Mouse (Mus musculus) left cerebral cortex, postnatal 36 days (tissue): ENCODE data around the gene Oser1. TPM values are rescaled to one million over a fixed set of nuclear protein-coding genes. Genes with fewer than 3 reads are reported as not detected.

Experiments
- DNase-seq, 2 experiments: peaks; one replicate each; pipeline ENCODE4 v3.0.0; 2021 to 2022; ENCODE audit warnings: low spot score in 2 of 2, mixed read lengths in 1 of 2
- intact Hi-C: fragments of 180-260 bp; cut with DNase I; formaldehyde crosslinking; loops from one replicate; pipeline ENCODE4 v1.15.1; 2025
- total RNA-seq, 2 experiments: library from RNA; stranded (reverse); gene quantifications; 2 replicates each; pipeline ENCODE4 v1.2.3; 2021

The Oser1 gene
- total RNA-seq, 2 experiments from 2014 or later = 24.3 to 25.0 TPM

- DNase-seq = no peak
- intact Hi-C loops = no loop called here
Measured at GRCm38 (mm10) chr2:163449276-163449675, 24.8 kb upstream of the Oser1 start.

- intact Hi-C loops = no loop called here
- DNase-seq = no peak
Measured at GRCm38 (mm10) chr2:163447375-163447774, 22.9 kb upstream of the Oser1 start.

DNA sequence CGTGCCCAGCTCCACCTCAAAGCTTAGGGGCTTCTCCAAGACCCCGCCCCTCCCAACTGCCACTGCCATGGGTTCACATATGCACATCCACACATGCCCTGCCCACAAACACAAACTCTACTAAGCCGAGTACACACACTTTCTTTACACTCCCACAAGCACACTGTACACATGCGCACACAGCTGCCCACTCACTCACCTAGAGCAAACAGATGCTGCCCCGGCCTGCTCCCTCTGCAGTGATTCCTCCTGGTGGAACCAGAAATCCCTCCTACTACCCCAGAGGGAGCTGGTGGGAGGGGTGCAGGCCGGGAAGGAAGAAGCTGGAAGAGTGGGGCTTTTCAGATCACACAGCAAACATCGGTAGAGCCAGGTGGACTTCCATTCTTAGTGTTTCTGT, 19.5 kb upstream of the Oser1 start:
- intact Hi-C loops = no loop called here
- no peak for DNase-seq

DNA sequence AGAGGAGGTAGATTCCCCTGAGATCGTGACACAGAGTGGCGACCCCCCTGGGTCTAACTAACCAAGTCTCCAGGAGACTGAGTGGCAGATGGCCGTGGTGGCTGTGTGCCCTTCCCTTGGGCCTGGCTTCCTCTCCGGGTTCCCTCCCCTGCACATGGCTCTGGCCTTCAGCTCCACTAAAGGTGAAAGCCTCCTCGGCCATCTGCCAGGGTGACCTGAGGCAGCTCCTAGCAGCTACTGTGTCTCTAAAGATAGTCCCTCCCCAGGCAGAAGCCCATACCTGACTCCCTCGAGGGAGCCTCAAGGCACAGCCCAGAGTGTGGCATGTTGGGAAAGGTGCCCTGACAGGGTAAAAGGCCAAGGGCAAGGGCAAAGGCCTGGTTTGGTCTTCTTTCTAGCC, 19.0 kb upstream of the Oser1 start:
- intact Hi-C loops = no loop called here
- no peak for DNase-seq

DNA sequence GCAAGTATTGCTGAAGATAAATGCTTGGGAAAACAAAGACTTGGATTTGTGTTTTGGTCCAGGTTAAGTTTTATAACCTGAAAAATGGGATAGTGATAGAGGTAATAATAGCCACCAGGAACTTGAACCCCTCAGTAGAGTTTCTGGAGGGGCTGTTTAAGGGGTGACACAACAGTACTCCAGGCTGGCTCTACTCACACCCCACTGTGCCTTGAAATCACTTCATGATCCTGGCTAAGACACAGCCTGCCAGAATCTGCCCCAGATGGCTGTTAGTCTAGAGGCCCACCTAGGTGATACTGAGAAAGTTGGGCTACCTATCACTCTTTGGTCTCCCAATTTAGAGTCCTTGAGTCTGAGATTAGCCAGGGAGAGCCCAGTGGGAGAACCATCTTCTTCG, 15.0 kb upstream of the Oser1 start:
- DNase-seq = no peak
- intact Hi-C loops = no loop called here

GRCm38 (mm10) chr2:163438619-163439451, 14.3 kb upstream of the Oser1 start:
- intact Hi-C loops = no loop called here
- peak in 1 of 2 experiments; percentile 49 for DNase-seq

DNA sequence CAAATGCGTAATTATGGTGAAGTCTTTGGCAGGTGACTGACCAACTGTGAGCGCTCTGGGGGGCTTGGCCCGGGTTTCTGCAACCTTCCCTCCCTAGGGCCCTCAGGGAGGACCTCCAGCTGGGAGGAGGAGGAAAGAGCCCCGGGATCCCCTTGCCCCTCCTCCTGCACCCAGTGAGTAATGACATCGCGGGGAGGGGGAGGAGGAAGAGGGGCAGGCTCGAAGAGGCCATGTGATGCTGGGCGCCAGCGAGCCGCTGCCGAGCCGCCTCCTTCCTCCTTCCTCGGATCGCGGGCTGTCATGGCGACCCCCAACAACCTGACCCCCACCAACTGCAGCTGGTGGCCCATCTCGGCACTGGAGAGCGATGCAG, 13.7 kb upstream of the Oser1 start, which contains the start of gene Gdap1l1:
TSS of gene Gdap1l1 (plus strand) at position 231 of the 373 bp plus-strand sequence.
- peak; percentile 78 to 80 for DNase-seq
- intact Hi-C loops = no loop called here

- DNase-seq = no peak
- intact Hi-C loops = no loop called here
Measured at GRCm38 (mm10) chr2:163437800-163438199, 13.3 kb upstream of the Oser1 start.

DNA sequence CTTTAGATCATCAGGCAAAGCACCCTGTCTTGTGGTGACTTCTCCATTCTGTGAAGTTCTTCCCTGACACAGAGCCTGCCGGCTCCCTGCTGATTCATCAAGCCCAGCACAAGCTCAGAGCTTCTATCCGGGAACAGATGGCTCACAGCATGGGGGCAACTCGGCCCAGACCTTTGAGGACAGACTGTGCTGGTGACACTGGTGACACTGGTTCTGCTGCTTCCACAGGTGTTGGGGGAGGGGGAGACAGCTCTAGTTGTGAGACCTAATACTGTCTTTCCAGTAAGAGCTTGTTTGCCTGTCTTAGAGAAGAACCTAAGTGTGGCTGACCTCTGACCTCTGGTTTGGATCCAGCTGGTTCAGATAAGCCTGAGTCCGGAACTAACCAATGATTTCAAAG, 9.5 kb upstream of the Oser1 start:
- no peak for DNase-seq
- intact Hi-C loops = no loop called here

DNA sequence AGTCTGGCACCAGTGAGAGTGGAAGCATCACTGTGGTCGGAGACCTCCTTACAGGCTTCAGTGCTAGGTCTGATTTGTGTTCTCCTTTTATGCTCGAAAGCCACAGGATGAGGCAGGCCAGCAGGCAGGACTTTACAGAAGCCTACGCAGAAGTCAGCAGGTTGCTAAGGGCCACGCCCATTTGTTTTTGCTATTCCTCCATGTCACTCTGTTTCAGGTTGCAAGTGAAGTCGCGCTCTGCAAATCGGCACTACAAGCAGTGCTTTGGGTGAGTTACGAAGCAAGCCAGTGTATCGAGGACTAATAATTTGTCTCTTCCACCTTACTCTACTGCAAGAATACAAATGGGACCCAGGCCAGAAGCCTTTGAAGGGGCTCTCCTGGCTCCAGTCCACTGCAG, 6.8 kb upstream of the Oser1 start:
- DNase-seq = no peak
- intact Hi-C loops = no loop called here

DNA sequence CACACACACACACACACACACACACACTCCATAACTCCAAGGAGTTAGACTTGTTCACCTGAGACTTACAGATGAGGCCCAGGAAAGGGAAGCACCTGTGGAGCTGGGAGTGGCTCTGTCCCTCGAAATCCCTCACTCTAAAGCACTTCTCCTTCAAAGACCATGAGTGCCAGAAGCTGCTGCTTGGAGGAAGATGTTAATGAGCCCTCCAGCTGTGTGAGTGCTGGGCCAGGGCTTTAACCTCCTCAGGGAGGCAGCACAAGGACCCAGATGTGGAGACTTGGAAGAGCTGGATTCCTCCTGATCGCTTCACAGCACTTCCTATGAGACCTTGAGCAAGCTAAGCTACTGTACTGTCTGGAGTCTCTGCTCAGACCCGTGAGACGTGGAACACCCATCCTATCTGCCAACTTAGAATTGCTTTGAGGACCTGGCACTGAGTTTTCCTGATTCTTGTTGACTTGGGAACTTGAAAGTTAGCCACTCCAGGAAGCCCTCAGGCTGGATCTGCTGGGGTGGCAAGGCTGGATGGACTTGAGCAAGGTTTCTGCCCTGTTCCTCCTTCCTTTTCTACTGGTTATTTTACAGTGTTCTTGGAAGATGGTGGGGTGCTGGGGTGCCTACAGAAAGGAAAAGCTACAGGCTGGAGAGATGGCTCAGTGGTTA, 4.0 kb upstream of the Oser1 start:
- intact Hi-C loops = no loop called here
- DNase-seq = no peak

- intact Hi-C loops = no loop called here
Measured at GRCm38 (mm10) chr2:163422895-163423660, 1.4 kb downstream of the Oser1 start.

DNA sequence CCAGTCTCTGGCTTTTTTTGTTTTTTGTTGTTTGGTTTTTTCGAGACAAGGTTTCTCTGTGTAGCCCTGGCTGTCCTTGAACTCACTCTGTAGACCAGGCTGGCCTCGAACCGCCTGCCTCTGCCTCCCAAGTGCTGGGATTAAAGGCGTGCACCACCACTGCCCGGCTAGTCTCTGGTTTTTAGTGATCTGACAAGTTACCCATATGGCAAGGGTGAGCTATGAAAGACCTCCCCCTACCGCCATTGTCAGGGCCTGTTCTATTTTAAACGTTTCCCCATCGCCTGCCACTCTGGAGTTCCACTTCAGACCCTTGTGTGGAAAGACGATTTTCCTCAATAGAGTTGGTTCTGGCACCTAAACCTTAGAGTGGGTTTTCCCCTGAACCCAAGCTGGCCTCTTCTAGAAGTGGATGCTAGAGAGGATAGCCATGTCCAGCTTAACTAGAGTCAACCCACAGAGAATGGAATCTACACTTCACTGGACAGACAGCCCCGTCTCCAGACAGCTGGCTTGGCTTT, 4.1 kb downstream of the Oser1 start:
- intact Hi-C loops = no loop called here
- DNase-seq = no peak

More at GRCm38 (mm10) chr2:163422895-163423660, 1.4 kb downstream of the Oser1 start:
- no peak for DNase-seq

DNA sequence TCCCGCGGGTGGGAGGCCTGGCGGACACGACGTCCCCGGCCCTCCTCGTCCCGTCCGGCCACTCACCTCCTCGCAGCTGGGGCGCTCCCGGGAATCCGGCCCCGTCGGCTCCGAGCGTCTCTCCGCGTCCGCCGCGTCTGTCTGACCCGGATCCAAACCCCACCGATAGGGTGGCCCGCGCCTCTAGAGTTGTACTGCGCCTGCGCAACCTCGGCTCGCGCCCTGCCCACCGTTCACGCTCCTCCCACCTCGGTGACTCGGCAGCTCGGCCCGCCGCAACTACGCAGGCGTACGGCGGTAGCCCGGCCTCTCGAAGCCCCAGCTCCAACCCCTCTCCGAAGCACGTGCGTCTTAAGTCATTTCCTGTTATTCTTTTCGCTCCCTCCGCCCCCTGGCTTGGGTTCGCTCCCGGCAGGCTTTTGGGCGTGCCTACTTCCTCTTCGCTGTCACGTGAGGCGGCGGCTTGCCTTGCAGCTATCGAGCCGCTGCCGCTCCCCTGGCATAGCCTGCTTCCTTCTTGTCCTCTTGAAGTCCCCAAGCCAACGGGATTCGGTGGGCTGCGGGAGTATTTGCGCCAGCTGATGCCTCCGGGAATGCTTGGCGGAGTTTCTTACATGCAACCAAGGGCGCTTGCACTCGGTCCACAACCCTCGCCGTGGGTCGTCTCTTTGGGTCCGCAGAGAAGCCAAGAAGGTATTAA, 5.0 kb downstream of the Oser1 start:
- DNase-seq = peak; percentile 99 to 100
- intact Hi-C loops = loop anchor here (5.0 kb wide), 1 partner anchor 487 kb away; the partner anchor contains the start of gene Srsf6

DNA sequence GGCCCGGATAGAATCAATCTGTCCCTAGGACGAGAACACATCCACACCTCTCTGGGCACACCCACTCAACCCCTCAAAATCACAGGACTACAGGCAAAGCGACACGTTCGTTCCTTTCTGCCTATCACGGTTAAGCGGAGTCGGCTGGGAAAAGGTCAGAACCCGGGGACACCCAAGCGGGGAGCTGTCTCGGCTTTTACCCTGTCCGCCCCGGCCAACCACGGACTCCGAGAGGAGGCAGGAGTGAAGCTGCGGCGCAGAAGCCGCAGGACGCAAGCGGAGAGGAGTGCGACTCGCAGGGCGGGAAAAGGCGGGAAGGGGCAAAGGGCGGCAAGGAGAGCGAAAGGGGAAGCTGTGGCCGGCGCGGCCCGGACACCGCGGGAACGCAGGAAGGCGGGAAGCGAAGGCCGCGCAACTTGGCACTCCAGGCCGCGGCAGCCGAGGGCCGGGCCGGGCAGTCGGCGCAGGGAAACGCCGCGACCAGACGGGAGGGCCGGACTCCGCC, 5.6 kb downstream of the Oser1 start:
- intact Hi-C loops = loop anchor here (5.0 kb wide), 1 partner anchor 487 kb away; the partner anchor contains the start of gene Srsf6
- no peak for DNase-seq

GRCm38 (mm10) chr2:163417830-163418229, 6.7 kb downstream of the Oser1 start:
- intact Hi-C loops = loop anchor here (5.0 kb wide), 1 partner anchor 486 kb away; the partner anchor contains the start of gene Srsf6
- no peak for DNase-seq

GRCm38 (mm10) chr2:163417026-163417425, 7.5 kb downstream of the Oser1 start:
- intact Hi-C loops = loop anchor here (5.0 kb wide), 1 partner anchor 485 kb away; the partner anchor contains the start of gene Srsf6
- no peak for DNase-seq

DNA sequence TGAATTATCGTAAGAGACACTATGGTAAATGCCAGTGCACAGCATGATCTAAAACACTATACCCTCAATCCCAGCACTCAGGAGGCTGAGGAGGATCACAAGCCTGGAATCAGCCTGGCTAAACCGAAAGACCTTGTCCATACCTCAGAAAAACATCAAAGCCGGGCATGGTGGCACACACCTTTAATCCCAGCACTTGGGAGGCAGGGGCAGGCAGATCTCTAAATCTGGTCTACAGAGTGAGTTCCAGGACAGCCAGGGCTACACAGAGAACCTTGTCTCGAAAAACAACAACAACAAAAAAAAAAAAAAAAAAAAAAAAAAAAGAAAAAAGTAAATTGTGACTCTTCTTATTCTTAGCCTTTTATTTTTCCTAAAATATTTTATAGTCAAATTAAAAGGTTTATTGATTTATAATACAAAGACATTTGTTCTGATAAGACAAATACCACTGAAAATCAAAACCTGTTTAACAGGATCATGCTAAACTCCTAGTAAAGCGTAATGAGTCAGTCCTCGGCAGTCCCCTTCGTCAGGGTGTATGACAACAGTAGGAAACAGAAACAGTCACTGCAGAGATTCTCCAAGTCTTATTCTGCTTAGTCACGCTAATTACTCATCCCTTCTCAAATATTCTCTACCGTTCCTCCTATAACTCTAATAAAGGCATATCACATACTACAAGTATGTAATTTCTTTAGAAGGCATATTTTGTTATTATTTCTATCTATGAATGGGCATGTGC, 11.5 kb downstream of the Oser1 start:
- intact Hi-C loops = no loop called here
- DNase-seq = no peak
